Mouse (Mus musculus) midbrain, embryonic 11.5 days (tissue): ENCODE results near the gene Coa4. TPM values are rescaled to one million over a fixed set of nuclear protein-coding genes. Genes with fewer than 3 reads are reported as not detected.
A peak's percentile ranks its signal among the peaks of the same experiment; 100 is the strongest.

ENCODE experiments used
- ATAC-seq: fragments of 200-750 bp; cut with Nextera tagmentation; 2 replicates; pipeline ENCODE4 v1.8.0; 2017; ENCODE audit warnings: moderate TSS enrichment, moderate library complexity; ENCODE audit not compliant: low FRiP score
- DNase-seq: peaks from one replicate; pipeline ENCODE4 v3.0.0; 2015; ENCODE audit warnings: low spot score; ENCODE audit errors: missing footprints
- H3K27ac ChIP-seq: fragments of 300-500 bp; sonication (generic); 2 replicates; pipeline ENCODE4 v1.5.1; 2014; ENCODE audit warnings: low read depth, low read length
- H3K27me3 ChIP-seq: fragments of 300-500 bp; sonication (generic); 2 replicates; pipeline ENCODE4 v1.6.1; 2014; ENCODE audit warnings: mild to moderate bottlenecking, low read length, moderate library complexity, mixed read lengths; ENCODE audit not compliant: control insufficient read depth, insufficient read depth
- H3K36me3 ChIP-seq: fragments of 300-500 bp; sonication (generic); 2 replicates; pipeline ENCODE4 v1.6.1; 2014; ENCODE audit warnings: mild to moderate bottlenecking, low read length, moderate library complexity, mixed read lengths; ENCODE audit not compliant: control insufficient read depth, insufficient read depth
- H3K4me1 ChIP-seq: fragments of 300-500 bp; sonication (generic); 2 replicates; pipeline ENCODE4 v1.6.1; 2014; ENCODE audit warnings: low read length; ENCODE audit not compliant: control insufficient read depth, insufficient read depth
- H3K4me2 ChIP-seq: fragments of 300-500 bp; sonication (generic); 2 replicates; pipeline ENCODE4 v1.6.1; 2014; ENCODE audit warnings: mild to moderate bottlenecking, moderate library complexity
- H3K4me3 ChIP-seq: fragments of 300-500 bp; sonication (generic); 2 replicates; pipeline ENCODE4 v1.5.1; 2014; ENCODE audit warnings: low read depth, low read length
- H3K9ac ChIP-seq: fragments of 300-500 bp; sonication (generic); 2 replicates; pipeline ENCODE4 v1.6.1; 2014; ENCODE audit warnings: low read length
- H3K9me3 ChIP-seq: fragments of 300-500 bp; sonication (generic); 2 replicates; pipeline ENCODE4 v1.6.1; 2016; ENCODE audit warnings: low read length; ENCODE audit not compliant: control insufficient read depth
- WGBS: fragments of 180-500 bp; shearing (Covaris S2); extraction: QIAGEN DNeasy Blood & Tissue Kit; methylation state at CpG from one replicate; pipeline ENCODE4 v1.1.7; 2014; 5-methylcytosine and 5-hydroxymethylcytosine counted together
- polyA plus RNA-seq: library from polyadenylated mRNA; unstranded; fragments of >200 nt; fragmentation: Nextera tagmentation; extraction: Ambion mirVana; gene quantifications from 2 replicates; pipeline ENCODE4 v1.2.1, GENCODE M21; 2014

Coa4 gene
- polyA plus RNA-seq, 1 experiment from 2014 or later = 22.8 TPM

GRCm38 (mm10) chr7:100501844-100502373, 35.0 kb upstream of the Coa4 start:
- Histone ChIP-seq H3K4me2 (no peak overlapping the region), H3K9ac (no peak overlapping the region), H3K4me1 (no peaks in the 10 kb centered on the region), H3K9me3 (no peaks in the 10 kb centered on the region), H3K4me3 (no peak overlapping the region), H3K27me3 (no peaks in the 10 kb centered on the region), H3K27ac (no peak overlapping the region), H3K36me3 (no peaks in the 10 kb centered on the region)
- DNase-seq (no peak), ATAC-seq (no peak)
- WGBS = 58% methylated on average over 2 of the region's 2 CpGs

- 83% methylated on average over 7 of the region's 7 CpGs for WGBS
- H3K27ac ChIP-seq = no peak overlapping the region
- H3K27me3 ChIP-seq = no peaks in the 10 kb centered on the region
- no peak overlapping the region for H3K9ac ChIP-seq
- H3K36me3 ChIP-seq = no peaks in the 10 kb centered on the region
- H3K4me1 ChIP-seq = no peaks in the 10 kb centered on the region
- DNase-seq = no peak
- H3K9me3 ChIP-seq = no peaks in the 10 kb centered on the region
- H3K4me3 ChIP-seq = no peak overlapping the region
- no peak overlapping the region for H3K4me2 ChIP-seq
- no peak for ATAC-seq
Measured at GRCm38 (mm10) chr7:100502374-100502922, 34.4 kb upstream of the Coa4 start.

- no peak for ATAC-seq
Measured at GRCm38 (mm10) chr7:100503076-100503475, 33.8 kb upstream of the Coa4 start.

GRCm38 (mm10) chr7:100504740-100505487, 32.0 kb upstream of the Coa4 start:
- H3K27ac ChIP-seq = no peak overlapping the region
- H3K27me3 ChIP-seq = no peaks in the 10 kb centered on the region
- H3K9me3 ChIP-seq = no peaks in the 10 kb centered on the region
- H3K9ac ChIP-seq = no peak overlapping the region
- no peaks in the 10 kb centered on the region for H3K4me1 ChIP-seq
- DNase-seq = no peak
- ATAC-seq = no peak
- no peak overlapping the region for H3K4me3 ChIP-seq
- 82% methylated on average over 13 of the region's 13 CpGs for WGBS
- H3K4me2 ChIP-seq = no peak overlapping the region
- no peaks in the 10 kb centered on the region for H3K36me3 ChIP-seq

More at GRCm38 (mm10) chr7:100503076-100503475, 33.8 kb upstream of the Coa4 start:
- no peak for DNase-seq
- WGBS = 93% methylated on average over 5 of the region's 5 CpGs
- no peaks in the 10 kb centered on the region for H3K4me1 ChIP-seq
- H3K9me3 ChIP-seq = no peaks in the 10 kb centered on the region
- H3K27me3 ChIP-seq = no peaks in the 10 kb centered on the region
- no peaks in the 10 kb centered on the region for H3K36me3 ChIP-seq
- no peak overlapping the region for H3K4me3 ChIP-seq
- H3K27ac ChIP-seq = no peak overlapping the region
- H3K4me2 ChIP-seq = no peak overlapping the region
- H3K9ac ChIP-seq = no peak overlapping the region

- H3K4me1 ChIP-seq = no peaks in the 10 kb centered on the region
- H3K4me2 ChIP-seq = no peak overlapping the region
- DNase-seq = no peak
Measured at GRCm38 (mm10) chr7:100506494-100506893, 30.4 kb upstream of the Coa4 start.

GRCm38 (mm10) chr7:100508670-100509069, 28.2 kb upstream of the Coa4 start:
- Histone ChIP-seq H3K9ac (no peak overlapping the region), H3K4me1 (no peaks in the 10 kb centered on the region), H3K27me3 (no peaks in the 10 kb centered on the region), H3K36me3 (no peaks in the 10 kb centered on the region), H3K4me3 (no peak overlapping the region), H3K9me3 (no peaks in the 10 kb centered on the region), H3K27ac (no peak overlapping the region), H3K4me2 (no peak overlapping the region)
- DNase-seq (no peak), ATAC-seq (no peak)
- 79% methylated on average over 3 of the region's 3 CpGs for WGBS

More at GRCm38 (mm10) chr7:100506494-100506893, 30.4 kb upstream of the Coa4 start:
- H3K36me3 ChIP-seq = no peaks in the 10 kb centered on the region
- no peaks in the 10 kb centered on the region for H3K9me3 ChIP-seq
- no peak overlapping the region for H3K9ac ChIP-seq
- WGBS = 82% methylated on average over 4 of the region's 4 CpGs
- no peak for ATAC-seq
- H3K27me3 ChIP-seq = no peaks in the 10 kb centered on the region
- H3K4me3 ChIP-seq = no peak overlapping the region
- no peak overlapping the region for H3K27ac ChIP-seq

GRCm38 (mm10) chr7:100511602-100512001, 25.3 kb upstream of the Coa4 start:
- H3K27ac ChIP-seq = no peak overlapping the region
- no peak for DNase-seq
- no peak for ATAC-seq
- WGBS = 84% methylated on average over 8 of the region's 8 CpGs
- H3K36me3 ChIP-seq = no peaks in the 10 kb centered on the region
- no peak overlapping the region for H3K4me3 ChIP-seq
- H3K4me1 ChIP-seq = no peaks in the 10 kb centered on the region
- no peak overlapping the region for H3K9ac ChIP-seq
- H3K4me2 ChIP-seq = no peak overlapping the region
- H3K27me3 ChIP-seq = no peaks in the 10 kb centered on the region
- no peaks in the 10 kb centered on the region for H3K9me3 ChIP-seq

- no peak for DNase-seq
- H3K4me3 ChIP-seq = no peak within 1 kb of the TSS
- H3K27me3 ChIP-seq = no peaks in the 10 kb centered on the region
- H3K4me2 ChIP-seq = no peak within 1 kb of the TSS
- no peak within 1 kb of the TSS for H3K27ac ChIP-seq
- H3K36me3 ChIP-seq = no peaks in the 10 kb centered on the region
- 53% methylated on average over 11 of the region's 11 CpGs for WGBS
- H3K9me3 ChIP-seq = no peaks in the 10 kb centered on the region
- no peak within 1 kb of the TSS for H3K9ac ChIP-seq
- 0 out of 2 replicates have a peak, but pooled peaks have one; percentile 22 for ATAC-seq
- H3K4me1 ChIP-seq = no peaks in the 10 kb centered on the region
Measured at GRCm38 (mm10) chr7:100514573-100514972, 22.3 kb upstream of the Coa4 start, which contains the start of gene Dnajb13. Gene Dnajb13 (minus strand): TSS chr7:100514960.

GRCm38 (mm10) chr7:100520204-100520603, 16.7 kb upstream of the Coa4 start:
- H3K27me3 ChIP-seq = no peaks in the 10 kb centered on the region
- ATAC-seq (no peak), DNase-seq (no peak)
- no peaks in the 10 kb centered on the region for H3K36me3 ChIP-seq
- H3K9ac ChIP-seq = no peak overlapping the region
- no peak overlapping the region for H3K27ac ChIP-seq
- H3K4me1 ChIP-seq = no peaks in the 10 kb centered on the region
- H3K4me2 ChIP-seq = no peak overlapping the region
- no peaks in the 10 kb centered on the region for H3K9me3 ChIP-seq
- no peak overlapping the region for H3K4me3 ChIP-seq
- 73% methylated on average over 7 of the region's 7 CpGs for WGBS
